Mouse (Mus musculus): ENCODE results near the gene Cphx3. TPM values are rescaled to one million over a fixed set of nuclear protein-coding genes. Genes with fewer than 3 reads are reported as not detected.
"Not testable (repeated sequence)": the region's sequence is repeated elsewhere in the genome, so short reads cannot be mapped to it uniquely, and the experiment has no call there.

The Cphx3 gene
- total RNA-seq, 2 experiments from 2014 or later, result not detected

DNA sequence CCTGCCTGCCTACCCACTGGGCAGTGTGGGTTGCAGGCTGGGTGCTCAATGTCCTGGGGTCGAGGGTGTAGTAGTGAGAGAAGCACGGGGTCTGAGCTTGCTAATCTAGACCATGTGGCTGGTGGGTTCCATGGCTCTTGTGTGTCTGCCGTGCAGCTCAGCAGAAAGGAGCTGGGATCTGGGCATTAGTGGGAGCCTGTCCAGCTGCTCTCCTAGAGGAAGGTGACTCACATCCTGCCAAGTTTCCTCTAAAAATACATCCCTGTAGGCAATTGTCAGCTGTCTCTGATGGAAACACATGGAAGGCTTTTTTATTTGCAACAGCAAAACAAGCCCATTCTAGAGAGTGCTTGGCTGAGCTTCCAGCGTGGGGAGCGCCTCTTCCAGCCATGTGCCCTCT is 80.3 kb downstream of the Cphx3 start:
- not testable (repeated sequence) for ATAC-seq (replicated peaks; ENCODE audit: low FRiP score, poor library complexity, severe bottlenecking)

DNA sequence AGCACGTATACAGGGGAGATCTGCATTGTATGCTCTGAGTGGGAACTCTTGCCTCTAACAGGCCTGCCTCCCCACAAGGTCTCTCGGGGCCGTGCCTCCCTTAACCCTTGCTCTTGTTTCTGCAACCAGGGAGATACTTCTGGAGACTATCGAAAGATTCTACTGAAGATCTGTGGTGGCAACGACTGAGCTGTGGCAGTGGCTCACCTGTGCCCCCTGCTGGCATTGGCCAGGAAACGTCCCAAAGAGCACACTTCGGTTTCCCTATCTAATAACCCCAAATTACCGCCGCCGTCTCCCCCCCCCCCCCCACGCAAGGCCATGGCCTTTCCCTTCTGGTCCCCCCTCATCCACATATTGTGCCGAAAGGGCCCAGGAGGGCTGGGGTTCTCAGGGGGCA is 83.2 kb downstream of the Cphx3 start:
- not testable (repeated sequence) for ATAC-seq (replicated peaks; ENCODE audit: low FRiP score, poor library complexity, severe bottlenecking)

DNA sequence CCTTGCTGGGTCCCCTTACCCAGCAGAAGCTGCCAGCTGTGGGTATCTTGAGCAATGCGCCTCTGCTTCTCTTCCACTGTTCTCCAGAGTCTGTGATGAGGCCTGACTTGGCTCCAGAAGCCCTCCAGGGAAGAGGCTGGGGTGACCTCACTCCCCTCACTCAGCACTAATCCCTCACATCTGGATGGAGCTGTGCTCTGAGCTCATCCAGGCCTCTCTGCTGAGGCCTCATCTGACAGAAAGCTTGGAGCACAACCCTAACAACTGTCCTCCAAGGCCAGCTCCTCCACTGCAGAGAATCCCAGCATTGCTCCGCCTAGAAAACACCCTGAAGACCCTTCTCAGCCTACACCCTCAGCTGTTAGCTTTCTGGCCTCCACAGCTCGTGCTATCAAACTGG is 91.9 kb downstream of the Cphx3 start:
- not testable (repeated sequence) for ATAC-seq (replicated peaks; ENCODE audit: low FRiP score, poor library complexity, severe bottlenecking)

DNA sequence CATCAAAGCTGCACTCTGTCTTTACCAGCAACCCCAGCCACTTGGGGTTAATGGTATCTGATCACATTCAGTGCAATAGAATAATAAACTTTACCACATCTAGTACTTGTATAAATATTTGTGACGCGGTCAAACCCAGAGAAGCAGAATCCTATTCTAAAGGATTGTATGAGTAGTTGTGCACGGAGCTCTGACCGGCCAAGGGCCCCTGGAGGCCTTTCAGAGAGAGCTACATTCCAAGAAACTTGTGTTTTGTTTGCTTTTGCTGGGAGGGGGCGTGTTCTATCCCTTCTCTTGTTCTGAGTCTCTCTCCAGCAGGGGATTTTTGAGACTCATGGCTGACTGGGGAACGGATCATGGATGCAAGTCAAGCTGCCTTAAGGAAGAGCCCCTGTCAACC is 92.9 kb downstream of the Cphx3 start:
- not testable (repeated sequence) for ATAC-seq (replicated peaks; ENCODE audit: low FRiP score, poor library complexity, severe bottlenecking)

DNA sequence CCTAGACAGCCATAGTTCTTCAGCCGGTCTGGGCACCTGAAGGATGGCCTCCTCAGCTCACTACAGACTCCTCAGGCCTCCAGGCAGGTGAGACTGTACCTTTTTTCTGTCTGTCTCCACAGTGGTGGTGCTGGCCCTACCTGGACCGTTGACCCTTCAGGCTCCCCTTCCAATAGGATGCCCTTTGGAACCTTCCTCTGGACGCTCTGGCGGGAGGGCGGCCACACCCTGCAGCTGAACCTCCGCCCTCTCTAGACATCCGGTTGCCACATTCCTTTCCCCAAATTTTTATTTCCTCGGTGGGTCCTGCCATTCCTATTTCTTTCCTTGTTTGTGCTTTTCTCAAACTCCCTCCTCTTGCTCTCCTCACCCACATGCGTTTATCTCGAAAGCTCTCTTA is 99.6 kb downstream of the Cphx3 start:
- ATAC-seq (replicated peaks; ENCODE audit: low FRiP score, poor library complexity, severe bottlenecking), result 0 out of 2 replicates have a peak, but pooled peaks have one; percentile 16

DNA sequence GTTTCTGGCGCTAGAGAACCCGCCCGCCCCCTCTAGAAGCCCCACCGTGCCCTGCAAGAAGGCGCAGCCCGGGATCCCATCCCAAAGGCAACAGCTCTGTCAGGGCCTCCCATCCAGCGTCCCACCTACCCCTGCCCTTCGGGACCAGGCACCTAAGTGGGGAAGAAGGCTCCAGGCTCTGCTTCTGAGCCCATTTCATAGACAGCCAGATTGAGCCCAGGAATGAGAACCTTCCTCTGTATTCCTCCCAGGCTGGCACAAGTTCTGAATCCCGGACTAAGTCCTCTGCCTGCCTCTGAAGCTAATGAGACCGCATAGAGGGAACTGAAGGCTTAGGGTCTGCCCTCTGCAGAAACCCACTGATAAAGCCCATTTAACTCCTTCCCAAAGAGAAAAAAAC is 100.3 kb downstream of the Cphx3 start, which contains the start of gene Plac9b:
Plac9b (minus strand) TSS at position 101 of the 400 bp plus-strand sequence.
- ATAC-seq (replicated peaks; ENCODE audit: low FRiP score, poor library complexity, severe bottlenecking), result not testable (repeated sequence)

DNA sequence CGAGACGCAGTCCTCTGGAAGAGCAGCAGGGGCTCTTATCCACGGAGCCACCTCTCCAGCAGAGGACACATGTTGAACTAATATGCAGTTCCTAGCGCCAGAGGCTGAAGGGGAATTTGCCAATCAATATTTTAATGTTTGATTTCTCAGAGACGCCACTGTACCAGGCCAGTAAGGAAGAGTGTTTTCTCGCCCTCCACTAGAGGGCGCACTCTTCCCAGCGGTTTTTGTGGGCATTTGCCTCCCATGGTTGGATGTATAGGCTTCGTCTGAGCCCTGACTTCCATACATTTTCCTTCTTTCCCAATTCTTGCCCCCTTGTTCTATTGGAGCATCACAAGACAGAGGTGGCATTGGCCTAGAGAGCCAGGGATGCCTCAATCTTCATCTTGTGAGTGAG is 104.5 kb downstream of the Cphx3 start:
- ATAC-seq (replicated peaks; ENCODE audit: low FRiP score, poor library complexity, severe bottlenecking), result 0 out of 2 replicates have a peak, but pooled peaks have one; percentile 39

DNA sequence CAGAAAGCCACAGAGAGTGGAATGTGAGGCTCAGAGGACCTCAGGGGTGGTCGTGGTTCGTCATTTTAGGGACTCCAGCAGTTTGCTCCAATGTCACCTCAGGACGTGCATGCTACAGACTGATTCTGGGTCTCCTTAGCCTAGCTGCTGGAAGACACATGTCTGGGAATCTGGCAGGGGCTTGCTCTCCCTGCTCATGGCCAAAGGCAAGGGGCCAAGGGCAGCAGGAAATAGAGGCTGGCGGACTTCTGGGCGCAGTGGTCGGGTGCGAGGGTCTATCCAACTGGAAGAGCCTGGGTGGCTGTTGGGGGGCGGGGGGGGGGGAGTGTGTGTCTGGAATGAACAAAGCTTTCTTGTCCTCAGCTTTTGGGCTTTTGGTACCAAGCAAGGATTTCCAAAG is 106.3 kb downstream of the Cphx3 start:
- not testable (repeated sequence) for ATAC-seq (replicated peaks; ENCODE audit: low FRiP score, poor library complexity, severe bottlenecking)

DNA sequence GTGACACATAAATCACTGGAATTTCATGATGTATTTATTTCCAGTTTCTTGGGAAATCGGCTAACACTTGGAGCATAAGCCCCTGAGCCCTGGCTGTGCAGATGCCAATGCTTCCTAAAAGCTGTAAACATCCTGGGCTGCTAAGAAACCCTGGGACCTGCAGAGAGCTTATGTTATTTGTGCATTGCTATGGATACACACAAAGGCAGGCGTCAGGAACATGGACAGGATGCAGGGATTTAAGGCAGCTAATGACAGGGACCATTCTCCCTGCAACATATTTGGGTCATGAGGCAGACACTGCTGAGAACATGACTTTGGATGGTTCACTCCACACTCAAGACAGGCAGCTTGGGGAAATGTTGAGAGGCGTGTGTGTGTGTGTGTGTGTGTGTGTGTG is 115.8 kb downstream of the Cphx3 start:
- ATAC-seq (replicated peaks; ENCODE audit: low FRiP score, poor library complexity, severe bottlenecking), result not testable (repeated sequence)

DNA sequence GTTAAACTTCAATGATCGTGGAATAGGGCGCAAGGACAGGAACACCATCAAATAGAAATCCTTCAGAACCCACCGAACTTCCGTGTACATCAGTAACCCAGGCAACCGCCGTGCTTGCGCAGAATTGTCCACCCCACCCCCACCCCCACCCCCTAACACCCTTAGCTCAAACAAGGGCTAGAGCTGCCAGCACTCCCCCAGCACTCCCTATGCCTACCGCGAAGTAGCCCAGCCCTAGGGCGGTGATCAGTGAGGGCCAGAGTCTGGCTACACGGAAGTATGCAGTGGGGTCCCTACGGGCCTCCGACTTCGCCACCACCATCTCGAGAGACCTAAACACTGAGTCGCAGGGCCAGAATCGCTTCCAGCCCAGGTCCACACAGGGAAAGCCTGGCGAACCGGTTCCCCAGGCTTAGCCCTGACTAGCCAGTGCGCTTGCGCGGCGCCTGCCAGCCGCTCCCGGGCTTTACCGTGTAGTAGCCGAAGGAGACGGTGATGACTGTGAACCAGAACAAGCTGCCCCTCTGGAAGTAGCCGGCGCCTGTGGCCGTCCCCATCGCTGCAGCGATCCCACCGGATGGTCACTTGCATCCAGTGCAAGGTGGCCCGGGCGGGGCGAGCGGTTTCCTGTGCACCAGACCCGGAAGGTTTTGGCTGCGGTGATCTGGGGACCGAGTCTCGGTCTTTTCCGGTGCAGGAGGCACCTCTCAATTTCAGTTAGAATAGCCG is 124.3 kb downstream of the Cphx3 start:
- ATAC-seq (replicated peaks; ENCODE audit: low FRiP score, poor library complexity, severe bottlenecking), result peak; percentile 62

DNA sequence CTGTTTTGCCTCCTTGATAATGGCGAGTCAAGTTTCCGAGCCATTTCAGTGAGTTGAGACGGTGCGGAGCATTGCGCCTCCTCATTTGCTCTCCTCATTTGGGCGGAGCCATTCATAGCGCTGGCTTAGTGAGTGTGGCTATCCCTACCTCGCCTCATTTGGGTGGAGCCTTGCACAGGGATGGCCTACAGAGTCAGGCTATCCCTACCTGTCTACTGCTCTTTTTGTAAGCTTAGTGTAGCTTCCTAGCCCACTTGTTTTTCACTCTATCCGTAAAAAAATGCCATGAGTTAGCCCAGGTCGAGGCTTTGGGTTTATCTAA is 124.8 kb downstream of the Cphx3 start, which contains the start of gene Tmem254b:
Tmem254b (minus strand) TSS at position 116 of the 322 bp plus-strand sequence.
- ATAC-seq (replicated peaks; ENCODE audit: low FRiP score, poor library complexity, severe bottlenecking), result peak; percentile 89

DNA sequence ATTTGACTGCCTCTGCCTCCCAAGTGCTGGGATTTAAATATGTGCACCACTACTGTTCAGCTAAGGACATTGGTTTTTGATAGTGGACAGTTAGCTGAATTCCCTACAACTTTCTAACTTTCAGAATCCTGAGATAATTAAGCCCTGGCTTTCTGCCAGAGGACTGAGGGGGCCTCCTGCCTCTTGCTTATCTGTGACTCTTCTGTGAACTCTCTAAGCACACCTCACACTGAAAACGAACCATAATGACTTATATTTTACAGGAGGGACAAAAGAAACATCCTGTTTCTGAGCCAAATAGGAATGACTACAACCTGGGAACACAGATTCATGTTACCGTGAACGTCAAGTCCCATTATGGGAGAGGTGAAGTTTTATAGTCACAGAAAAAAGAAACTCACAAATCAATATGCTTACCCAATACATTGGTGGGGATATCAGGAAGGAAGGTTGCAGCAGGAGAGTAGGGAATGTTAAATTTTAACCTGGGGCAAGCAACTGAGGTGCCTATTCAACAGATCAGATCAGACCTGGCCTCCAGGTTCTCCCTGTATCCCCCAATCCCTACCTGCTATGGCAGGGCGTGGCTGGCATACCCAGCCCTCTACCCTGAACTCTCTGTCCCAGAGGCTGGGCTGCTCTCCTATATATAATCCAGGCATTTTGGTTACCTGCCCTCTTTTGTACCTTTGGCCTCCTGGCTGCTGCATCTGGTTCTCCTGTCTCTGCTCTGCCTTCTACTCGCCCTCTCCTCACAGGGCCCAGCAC is 134.3 kb downstream of the Cphx3 start:
- ATAC-seq (replicated peaks; ENCODE audit: low FRiP score, poor library complexity, severe bottlenecking), result not testable (repeated sequence)

DNA sequence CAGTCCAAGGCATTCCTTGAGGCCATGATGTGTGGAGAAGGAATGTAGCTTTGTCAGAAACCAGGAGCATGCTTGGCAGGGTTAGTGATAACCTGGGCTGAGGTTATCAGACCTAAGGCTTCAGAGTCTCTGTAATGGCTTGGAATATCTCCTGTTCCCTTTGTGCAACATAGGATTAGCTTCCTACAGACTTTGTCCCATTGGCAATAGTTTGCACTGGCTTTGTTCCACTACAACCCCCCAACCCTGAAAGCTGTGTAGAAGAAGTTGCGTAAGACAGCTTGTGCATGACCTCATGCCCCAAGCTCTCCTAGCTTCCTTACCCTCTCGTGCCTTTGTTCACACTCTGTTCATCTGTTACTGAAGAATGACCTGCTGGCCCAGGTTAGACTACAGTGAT is 155.1 kb downstream of the Cphx3 start:
- ATAC-seq (replicated peaks; ENCODE audit: low FRiP score, poor library complexity, severe bottlenecking), result not testable (repeated sequence)

DNA sequence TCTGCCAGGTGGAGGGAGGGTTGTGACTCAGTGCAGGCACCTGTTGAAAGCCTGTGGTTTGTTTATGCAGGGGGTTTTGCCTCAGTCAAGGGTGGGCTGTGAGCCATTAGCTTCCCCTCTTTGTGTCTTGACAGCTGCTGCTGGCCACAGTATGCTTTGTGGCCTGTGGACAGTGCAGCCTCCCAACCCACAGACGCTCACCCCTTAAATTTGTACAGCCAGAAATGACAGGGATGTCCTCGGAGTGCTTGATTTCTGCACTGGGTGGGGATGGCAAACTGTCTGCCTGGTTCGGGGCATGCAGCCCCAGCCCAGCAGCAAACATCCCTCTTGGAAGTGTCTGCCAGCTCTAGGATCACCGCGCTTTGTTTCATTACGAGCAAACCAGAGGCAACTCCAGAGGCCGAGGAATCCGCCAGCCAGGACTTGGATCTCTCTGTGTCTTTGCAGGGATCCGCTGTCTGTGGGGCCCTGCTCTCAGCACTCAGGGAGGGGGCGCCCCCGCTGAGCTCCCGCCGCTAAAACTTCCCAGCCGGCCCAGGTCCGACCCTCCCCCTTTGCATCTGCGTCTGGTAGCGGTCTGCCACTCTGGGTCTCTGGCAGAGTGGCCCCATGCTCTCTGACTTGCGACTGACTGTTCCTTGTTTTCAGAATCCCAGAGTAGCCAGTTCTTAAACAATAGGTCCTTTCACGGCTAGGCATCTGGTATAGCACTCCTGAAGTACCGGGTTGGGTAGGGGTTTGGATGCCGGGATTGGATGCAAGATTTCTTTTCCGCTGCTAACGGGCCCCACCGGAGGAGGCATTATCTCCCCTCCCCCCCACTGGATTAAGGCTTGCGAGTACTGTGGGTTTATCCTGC is 175.9 kb downstream of the Cphx3 start, which contains the start of gene Duxbl3:
Duxbl3 (plus strand) TSS at position 207 of the 862 bp plus-strand sequence.
- ATAC-seq (replicated peaks; ENCODE audit: low FRiP score, poor library complexity, severe bottlenecking), result 0 out of 2 replicates have a peak, but pooled peaks have one; percentile 30

DNA sequence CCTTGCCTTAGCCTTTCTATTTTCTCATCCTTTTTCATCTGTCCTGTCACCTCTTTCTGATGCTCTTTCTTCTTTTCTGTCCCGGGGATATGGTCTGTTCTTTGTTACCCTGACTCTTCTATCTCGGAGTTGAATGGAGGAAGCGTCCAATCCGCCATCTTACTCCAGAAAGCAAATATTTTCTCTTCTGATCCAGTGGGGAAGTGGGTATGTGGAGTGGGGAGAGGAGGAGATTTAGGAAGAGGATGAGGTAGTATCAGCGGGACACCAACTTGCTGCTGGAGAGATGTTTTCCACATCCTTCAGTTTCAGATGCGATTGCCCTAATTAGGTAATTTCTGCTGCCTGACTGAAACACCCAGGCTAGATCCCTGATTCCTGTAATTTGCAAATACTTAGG is 176.6 kb downstream of the Cphx3 start:
- not testable (repeated sequence) for ATAC-seq (replicated peaks; ENCODE audit: low FRiP score, poor library complexity, severe bottlenecking)

Other genes starting within 250 kb of the Cphx3 start
- 12.3 and 26.0 TPM in 2 replicates for gene Anxa11, start 240.1 kb upstream of the Cphx3 start, total RNA-seq (2015; ENCODE audit: low replicate concordance)
- gene Anxa11, start 240.1 kb upstream of the Cphx3 start, total RNA-seq (2017; ENCODE audit: low replicate concordance), result 2.1 and 5.1 TPM in 2 replicates
- gene Plac9a, start 179.2 kb upstream of the Cphx3 start, total RNA-seq (2015; ENCODE audit: low replicate concordance), result not detected in 2 replicates
- not detected in 2 replicates for gene Plac9a, start 179.2 kb upstream of the Cphx3 start, total RNA-seq (2017; ENCODE audit: low replicate concordance)
- gene Tmem254a, start 154.6 kb upstream of the Cphx3 start, total RNA-seq (2015; ENCODE audit: low replicate concordance), result 2.9 and 11.3 TPM in 2 replicates
- not detected in 2 replicates for gene Tmem254a, start 154.6 kb upstream of the Cphx3 start, total RNA-seq (2017; ENCODE audit: low replicate concordance)
- not detected in 2 replicates for gene Cphx1, start 144.0 kb upstream of the Cphx3 start, total RNA-seq (2015; ENCODE audit: low replicate concordance)
- not detected in 2 replicates for gene Cphx1, start 144.0 kb upstream of the Cphx3 start, total RNA-seq (2017; ENCODE audit: low replicate concordance)
- not detected in 2 replicates for gene Duxbl1, start 103.7 kb upstream of the Cphx3 start, total RNA-seq (2015; ENCODE audit: low replicate concordance)
- not detected in 2 replicates for gene Duxbl1, start 103.7 kb upstream of the Cphx3 start, total RNA-seq (2017; ENCODE audit: low replicate concordance)
- gene Gm9780, start 39.6 kb upstream of the Cphx3 start, total RNA-seq (2015; ENCODE audit: low replicate concordance), result 1.7 TPM in 1 of 2 replicates, not detected in the other
- 0.64 TPM in 1 of 2 replicates, not detected in the other for gene Gm9780, start 39.6 kb upstream of the Cphx3 start, total RNA-seq (2017; ENCODE audit: low replicate concordance)
- gene Tmem254c, start 14.9 kb upstream of the Cphx3 start, total RNA-seq (2015; ENCODE audit: low replicate concordance), result 12.6 TPM in 1 of 2 replicates, not detected in the other
- gene Tmem254c, start 14.9 kb upstream of the Cphx3 start, total RNA-seq (2017; ENCODE audit: low replicate concordance), result 4.4 TPM in 1 of 2 replicates, not detected in the other
- not detected in 2 replicates for gene Cphx2, start 781 bp upstream of the Cphx3 start, total RNA-seq (2015; ENCODE audit: low replicate concordance)
- gene Cphx2, start 781 bp upstream of the Cphx3 start, total RNA-seq (2017; ENCODE audit: low replicate concordance), result not detected in 2 replicates
- not detected in 2 replicates for gene Duxbl2, start 36.1 kb downstream of the Cphx3 start, total RNA-seq (2015; ENCODE audit: low replicate concordance)
- gene Duxbl2, start 36.1 kb downstream of the Cphx3 start, total RNA-seq (2017; ENCODE audit: low replicate concordance), result not detected in 2 replicates
- not detected in 2 replicates for gene Plac9b, start 100.2 kb downstream of the Cphx3 start, total RNA-seq (2015; ENCODE audit: low replicate concordance)
- gene Plac9b, start 100.2 kb downstream of the Cphx3 start, total RNA-seq (2017; ENCODE audit: low replicate concordance), result not detected in 2 replicates
- gene Tmem254b, start 124.7 kb downstream of the Cphx3 start, total RNA-seq (2015; ENCODE audit: low replicate concordance), result not detected in 2 replicates
- 4.4 TPM in 1 of 2 replicates, not detected in the other for gene Tmem254b, start 124.7 kb downstream of the Cphx3 start, total RNA-seq (2017; ENCODE audit: low replicate concordance)
- gene Duxbl3, start 175.7 kb downstream of the Cphx3 start, total RNA-seq (2015; ENCODE audit: low replicate concordance), result not detected in 2 replicates
- not detected in 2 replicates for gene Duxbl3, start 175.7 kb downstream of the Cphx3 start, total RNA-seq (2017; ENCODE audit: low replicate concordance)

Data from erythroid progenitor cell, adult 5-6 weeks (primary cell).